Mouse (Mus musculus) kidney, postnatal 0 days (tissue): ENCODE results near the gene Zfp553. TPM values are rescaled to one million over a fixed set of nuclear protein-coding genes. Genes with fewer than 3 reads are reported as not detected.
"Not testable (repeated sequence)": the region's sequence is repeated elsewhere in the genome, so short reads cannot be mapped to it uniquely, and the experiment has no call there.

Experiments used
- ATAC-seq: fragments of 200-750 bp; cut with Nextera tagmentation; replicated peaks from 2 replicates; pipeline ENCODE4 v1.8.0; 2017; ENCODE audit warnings: low read depth, moderate number of reproducible peaks, moderate TSS enrichment, moderate library complexity; ENCODE audit not compliant: low FRiP score
- DNase-seq: peaks from one replicate; pipeline ENCODE4 v3.0.0-alpha.2; 2016; ENCODE audit warnings: low spot score
- H3K27ac ChIP-seq: fragments of 300-500 bp; sonication (generic); 2 replicates; pipeline ENCODE4 v1.5.1; 2014; ENCODE audit warnings: mild to moderate bottlenecking
- H3K27me3 ChIP-seq: fragments of 300-500 bp; sonication (generic); 2 replicates; pipeline ENCODE4 v1.6.1; 2014; ENCODE audit warnings: low read length, mixed read lengths; ENCODE audit not compliant: insufficient read depth
- H3K36me3 ChIP-seq: fragments of 300-500 bp; sonication (generic); 2 replicates; pipeline ENCODE4 v1.6.1; 2014; ENCODE audit warnings: low read length, mixed read lengths; ENCODE audit not compliant: insufficient read depth
- H3K4me1 ChIP-seq: fragments of 300-500 bp; sonication (generic); replicated peaks from 2 replicates; pipeline ENCODE4 v1.6.1; 2014; ENCODE audit warnings: antibody characterized with exemption, low read length, mixed read lengths; ENCODE audit not compliant: insufficient read depth
- H3K4me2 ChIP-seq: fragments of 300-500 bp; sonication (generic); 2 replicates; pipeline ENCODE4 v1.6.1; 2014; ENCODE audit warnings: mild to moderate bottlenecking, low read length, moderate library complexity, mixed read lengths
- H3K4me3 ChIP-seq: fragments of 300-500 bp; sonication (generic); replicated peaks from 2 replicates; pipeline ENCODE4 v1.5.1; 2014; ENCODE audit warnings: low read depth, low read length
- H3K9ac ChIP-seq: fragments of 300-500 bp; sonication (generic); 2 replicates; pipeline ENCODE4 v1.6.1; 2014; ENCODE audit warnings: low read depth, low read length
- H3K9me3 ChIP-seq: fragments of 300-500 bp; sonication (generic); replicated peaks from 2 replicates; pipeline ENCODE4 v1.6.1; 2016; ENCODE audit warnings: low read length, inconsistent platforms, mixed read lengths
- CTCF ChIP-seq: IDR thresholded peaks from 2 replicates; pipeline ENCODE4 v1.5.1; 2016; ENCODE audit warnings: antibody characterized with exemption, low read depth, mild to moderate bottlenecking, moderate library complexity
- WGBS: fragments of 180-500 bp; shearing (Covaris S2); extraction: QIAGEN DNeasy Blood & Tissue Kit; methylation state at CpG from one replicate; pipeline ENCODE4 v1.1.7; 2014; 5-methylcytosine and 5-hydroxymethylcytosine counted together
- polyA plus RNA-seq: library from polyadenylated mRNA; unstranded; fragments of >200 nt; fragmentation: Nextera tagmentation; extraction: Ambion mirVana; gene quantifications from 2 replicates; pipeline ENCODE4 v1.2.1, GENCODE M21; 2015

Zfp553 gene
- polyA plus RNA-seq, 1 experiment from 2014 or later = 22.3 TPM

DNA sequence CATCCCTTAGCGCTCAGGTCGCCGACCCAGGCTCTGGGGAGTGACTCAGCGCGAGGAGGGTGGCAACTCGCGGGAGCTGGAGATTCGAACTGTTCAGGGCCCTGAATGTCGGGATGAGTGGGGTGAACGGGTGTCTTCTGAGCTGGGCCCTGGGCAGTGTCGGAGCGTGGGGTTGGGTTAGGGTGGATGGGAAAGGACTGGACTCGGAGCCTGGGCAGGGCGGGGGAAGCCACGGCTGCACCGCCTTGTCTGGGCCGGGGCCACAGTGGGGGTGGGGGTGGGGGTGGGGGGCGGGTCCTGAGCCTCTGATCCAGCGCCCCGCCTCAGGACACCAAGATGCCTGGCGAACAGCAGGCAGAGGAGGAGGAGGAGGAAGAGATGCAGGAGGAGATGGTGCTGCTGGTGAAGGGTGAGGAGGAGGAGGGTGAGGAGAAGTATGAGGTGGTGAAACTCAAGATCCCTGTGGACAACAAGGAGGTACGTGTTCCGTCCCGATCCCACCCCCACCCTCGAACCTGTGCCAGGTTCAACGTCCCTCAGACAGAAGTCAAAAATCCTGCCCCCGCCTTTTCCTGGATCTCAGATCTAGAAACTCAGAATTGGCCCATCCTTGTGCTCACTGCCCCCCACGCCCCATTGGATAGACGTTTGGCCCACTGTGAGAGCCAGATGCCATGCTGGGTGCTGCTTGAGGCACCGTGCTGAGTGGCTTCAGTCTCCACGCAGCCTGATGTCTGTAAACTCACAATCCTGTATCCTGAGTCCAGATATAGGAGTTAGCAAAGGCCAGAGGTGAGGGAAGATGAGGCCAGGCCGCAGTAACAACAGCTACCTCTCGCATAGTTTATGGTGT lies 12.0 kb downstream of the Zfp553 start:
- Histone ChIP-seq H3K4me3 (peak overlapping the region; percentile 88), H3K36me3 (no peaks in the 10 kb centered on the region; the same call in 1 of the 2 replicates), H3K27me3 (no peaks in the 10 kb centered on the region), H3K9ac (peak overlapping the region; percentile 94), H3K4me1 (peaks cover 19% of the 10 kb centered on the region; the same call in 1 of the 2 replicates), H3K27ac (peak overlapping the region; percentile 94), H3K9me3 (no peaks in the 10 kb centered on the region), H3K4me2 (peak overlapping the region; percentile 74)
- no peak for TF ChIP-seq CTCF
- DNase-seq (peak; percentile 51), ATAC-seq (peak; percentile 74)
- WGBS = 7% methylated on average over 32 of the region's 33 CpGs

GRCm38 (mm10) chr7:127250511-127250910 lies 17.6 kb downstream of the Zfp553 start:
- H3K9ac ChIP-seq, H3K4me2 ChIP-seq, H3K36me3 ChIP-seq, H3K27ac ChIP-seq, H3K4me3 ChIP-seq, DNase-seq, ATAC-seq, H3K27me3 ChIP-seq, H3K9me3 ChIP-seq: not testable (repeated sequence)
- H3K4me1 ChIP-seq = peaks cover 14% of the 10 kb centered on the region
- WGBS = 86% methylated on average over 8 of the region's 8 CpGs

- no peaks in the 10 kb centered on the region for H3K27me3 ChIP-seq
- H3K9ac ChIP-seq = no peak overlapping the region
- H3K4me1 ChIP-seq = peaks cover 6% of the 10 kb centered on the region; the same call in 1 of the 2 replicates
- TF ChIP-seq CTCF = peak; percentile 73
- no peak overlapping the region for H3K4me2 ChIP-seq
- H3K36me3 ChIP-seq = no peaks in the 10 kb centered on the region; the same call in 1 of the 2 replicates
- no peak overlapping the region for H3K4me3 ChIP-seq
- 87% methylated on average over 2 of the region's 2 CpGs for WGBS
- no peaks in the 10 kb centered on the region for H3K9me3 ChIP-seq
- H3K27ac ChIP-seq = no peak overlapping the region
- DNase-seq = peak; percentile 70
- ATAC-seq = no peak
Observed at GRCm38 (mm10) chr7:127252414-127252813, 19.6 kb downstream of the Zfp553 start.

GRCm38 (mm10) chr7:127253341-127253740 lies 20.5 kb downstream of the Zfp553 start:
- 82% methylated on average over 6 of the region's 6 CpGs for WGBS
- no peak for ATAC-seq
- H3K4me3 ChIP-seq = peak overlapping the region; percentile 59
- H3K36me3 ChIP-seq = no peaks in the 10 kb centered on the region; the same call in 1 of the 2 replicates
- peak overlapping the region; percentile 88 for H3K27ac ChIP-seq
- peak overlapping the region; percentile 69 for H3K9ac ChIP-seq
- H3K27me3 ChIP-seq = no peaks in the 10 kb centered on the region
- peaks cover 6% of the 10 kb centered on the region; the same call in 1 of the 2 replicates for H3K4me1 ChIP-seq
- DNase-seq = no peak
- TF ChIP-seq CTCF = no peak
- H3K4me2 ChIP-seq = peak overlapping the region; percentile 92
- no peaks in the 10 kb centered on the region for H3K9me3 ChIP-seq

DNA sequence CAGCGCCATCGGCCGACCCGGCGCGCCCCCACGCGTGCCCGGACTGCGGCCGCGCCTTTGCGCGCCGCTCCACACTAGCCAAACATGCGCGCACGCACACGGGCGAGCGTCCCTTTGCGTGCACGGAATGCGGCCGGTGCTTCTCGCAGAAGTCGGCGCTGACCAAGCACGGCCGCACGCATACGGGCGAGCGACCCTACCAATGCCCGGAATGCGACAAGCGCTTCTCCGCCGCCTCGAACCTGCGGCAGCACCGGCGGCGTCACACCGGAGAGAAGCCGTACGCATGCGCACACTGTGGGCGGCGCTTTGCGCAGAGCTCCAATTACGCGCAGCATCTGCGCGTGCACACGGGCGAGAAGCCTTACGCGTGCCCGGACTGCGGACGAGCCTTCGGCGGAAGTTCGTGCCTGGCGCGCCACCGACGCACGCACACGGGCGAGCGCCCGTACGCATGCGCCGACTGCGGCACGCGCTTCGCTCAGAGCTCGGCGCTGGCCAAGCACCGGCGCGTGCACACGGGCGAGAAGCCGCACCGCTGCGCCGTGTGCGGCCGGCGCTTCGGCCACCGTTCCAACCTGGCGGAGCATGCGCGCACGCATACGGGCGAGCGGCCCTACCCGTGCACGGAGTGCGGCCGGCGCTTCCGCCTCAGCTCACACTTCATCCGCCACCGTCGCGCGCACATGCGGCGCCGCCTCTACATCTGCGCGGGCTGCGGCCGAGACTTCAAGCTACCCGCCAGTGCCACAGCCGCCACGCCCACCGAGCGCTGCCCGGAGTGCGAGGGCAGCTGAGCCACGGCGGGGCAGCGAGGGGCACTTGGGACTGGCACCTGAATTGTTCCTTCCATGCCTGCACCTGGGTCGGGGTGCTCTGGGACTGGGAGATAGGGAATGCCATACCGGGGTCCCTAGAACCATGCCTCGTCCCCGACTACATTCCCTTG lies 21.2 kb downstream of the Zfp553 start:
- peaks cover 9% of the 10 kb centered on the region; the same call in 1 of the 2 replicates for H3K4me1 ChIP-seq
- WGBS = under 1% methylated on average over 120 of the region's 136 CpGs
- H3K27ac ChIP-seq = peak overlapping the region; percentile 88
- no peaks in the 10 kb centered on the region for H3K27me3 ChIP-seq
- no peaks in the 10 kb centered on the region for H3K36me3 ChIP-seq
- H3K4me2 ChIP-seq = peak overlapping the region; percentile 92
- ATAC-seq (peak; percentile 95), DNase-seq (peak; percentile 98)
- peak overlapping the region; percentile 59 for H3K4me3 ChIP-seq
- peak; percentile 11; the same call in 1 of the 2 replicates for TF ChIP-seq CTCF
- no peaks in the 10 kb centered on the region for H3K9me3 ChIP-seq
- H3K9ac ChIP-seq = peak overlapping the region; percentile 69

DNA sequence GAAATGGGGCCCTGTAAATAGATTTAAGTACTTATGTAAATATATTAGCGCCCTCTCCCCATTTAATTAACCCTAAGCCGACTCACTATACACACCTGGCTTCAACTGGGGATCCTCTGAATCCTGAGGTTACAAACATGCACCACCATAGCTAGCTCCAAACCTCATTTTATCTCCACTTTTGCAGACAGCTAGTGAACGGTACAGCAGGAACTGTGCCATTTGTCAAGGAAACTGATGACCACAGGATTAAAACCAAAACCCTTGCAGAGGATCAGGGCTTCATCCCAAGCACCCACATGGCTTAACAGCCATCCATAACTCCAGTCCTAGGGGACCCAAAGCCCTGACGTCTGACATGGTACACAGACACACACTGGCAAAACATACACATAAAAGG lies 22.1 kb downstream of the Zfp553 start:
- peak overlapping the region; percentile 69 for H3K9ac ChIP-seq
- peak overlapping the region; percentile 88 for H3K27ac ChIP-seq
- TF ChIP-seq CTCF = no peak
- ATAC-seq (no peak), DNase-seq (no peak)
- H3K27me3 ChIP-seq = no peaks in the 10 kb centered on the region
- peaks cover 12% of the 10 kb centered on the region for H3K4me1 ChIP-seq
- no peaks in the 10 kb centered on the region for H3K36me3 ChIP-seq
- H3K4me3 ChIP-seq = peak overlapping the region; percentile 59
- H3K4me2 ChIP-seq = peak overlapping the region; percentile 92
- WGBS = 8% methylated on average over 4 of the region's 4 CpGs
- H3K9me3 ChIP-seq = no peaks in the 10 kb centered on the region
